Mouse (Mus musculus) heart, embryonic 16.5 days (tissue): ENCODE data around the gene Idh3a. TPM values are rescaled to one million over a fixed set of nuclear protein-coding genes. Genes with fewer than 3 reads are reported as not detected.

Source experiments
- ATAC-seq: fragments of 200-750 bp; cut with Nextera tagmentation; replicated peaks from 2 replicates; pipeline ENCODE4 v1.8.0; 2017; ENCODE audit warnings: moderate number of reproducible peaks; ENCODE audit not compliant: insufficient read depth, low FRiP score; ENCODE audit errors: extremely low read depth
- H3K27ac ChIP-seq: fragments of 300-500 bp; sonication (generic); 2 replicates; pipeline ENCODE4 v1.5.1; 2014; ENCODE audit warnings: mild to moderate bottlenecking, low read length, control low read depth, moderate library complexity
- H3K27me3 ChIP-seq: fragments of 300-500 bp; sonication (generic); 2 replicates; pipeline ENCODE4 v1.6.1; 2014; ENCODE audit warnings: low read length, mixed read lengths; ENCODE audit not compliant: control insufficient read depth, insufficient read depth
- H3K36me3 ChIP-seq: fragments of 300-500 bp; sonication (generic); 2 replicates; pipeline ENCODE4 v1.6.1; 2014; ENCODE audit not compliant: control insufficient read depth, insufficient read depth
- H3K4me1 ChIP-seq: fragments of 300-500 bp; sonication (generic); 2 replicates; pipeline ENCODE4 v1.6.1; 2014; ENCODE audit warnings: low read length, mixed read lengths; ENCODE audit not compliant: control insufficient read depth, insufficient read depth
- H3K4me2 ChIP-seq: fragments of 300-500 bp; sonication (generic); 2 replicates; pipeline ENCODE4 v1.6.1; 2014; ENCODE audit warnings: low read depth, mild to moderate bottlenecking, control low read depth, low read length
- H3K4me3 ChIP-seq: fragments of 300-500 bp; sonication (generic); 2 replicates; pipeline ENCODE4 v1.5.1; 2014; ENCODE audit warnings: mild to moderate bottlenecking, control low read depth, low read length
- H3K9ac ChIP-seq: fragments of 300-500 bp; sonication (generic); 2 replicates; pipeline ENCODE4 v1.6.1; 2014; ENCODE audit warnings: low read length, control low read depth
- H3K9me3 ChIP-seq: fragments of 300-500 bp; sonication (generic); replicated peaks from 2 replicates; pipeline ENCODE4 v1.6.1; 2016; ENCODE audit warnings: low read length; ENCODE audit not compliant: control insufficient read depth
- WGBS: fragments of 180-500 bp; shearing (Covaris S2); extraction: QIAGEN DNeasy Blood & Tissue Kit; methylation state at CpG from one replicate; pipeline ENCODE4 v1.1.7; 2014; 5-methylcytosine and 5-hydroxymethylcytosine counted together
- polyA plus RNA-seq: library from polyadenylated mRNA; unstranded; fragments of >200 nt; fragmentation: Nextera tagmentation; extraction: Ambion mirVana; gene quantifications from 2 replicates; pipeline ENCODE4 v1.2.1, GENCODE M21; 2015

Gene Idh3a
- polyA plus RNA-seq: 529 and 574 TPM in 2 replicates

DNA sequence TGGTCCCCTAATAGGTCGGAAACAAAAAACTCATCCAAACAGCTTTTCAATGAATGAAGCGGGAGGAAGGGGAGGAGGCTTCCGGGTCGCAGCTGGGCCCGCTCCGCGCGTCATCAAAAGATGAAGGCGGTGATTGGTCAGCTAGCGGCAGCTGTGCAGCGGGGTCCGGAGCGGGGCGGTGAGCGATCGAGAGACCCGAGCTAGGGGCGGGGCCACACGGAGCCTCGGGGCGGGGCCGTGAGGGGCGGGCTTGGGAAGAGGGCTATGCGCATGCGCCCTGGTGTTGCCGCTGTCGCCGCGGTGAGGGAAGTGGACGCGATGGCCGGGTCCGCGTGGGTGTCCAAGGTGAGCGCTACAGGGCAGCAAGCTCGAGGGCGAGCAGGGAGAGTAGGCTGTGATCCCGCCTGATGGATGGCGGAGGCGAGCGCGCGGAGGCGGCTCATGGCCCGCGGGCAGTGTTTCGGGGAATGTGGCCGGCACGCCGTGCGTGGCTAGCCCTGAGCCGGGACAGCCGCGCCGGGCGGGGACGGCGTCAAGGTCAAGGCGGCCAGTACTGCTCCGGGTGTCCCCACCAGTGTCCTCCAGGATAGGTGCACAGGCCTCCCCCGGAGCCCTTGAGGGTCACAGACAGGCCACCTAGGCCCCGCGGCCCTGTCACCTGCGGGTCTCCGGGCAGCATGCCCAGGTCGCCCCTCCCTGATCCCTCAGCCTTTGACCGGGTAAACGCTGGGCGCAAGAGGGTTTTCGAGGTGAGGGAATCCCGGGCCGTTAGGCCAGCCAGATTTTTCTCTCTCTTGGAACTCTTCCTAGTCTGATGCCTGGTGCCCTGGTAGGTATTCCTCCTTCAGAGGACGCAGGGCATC is at the start of gene Idh3a:
TSS of gene Idh3a (plus strand) at position 136 of the 863 bp plus-strand sequence.
- H3K9me3 ChIP-seq: no peaks in the 10 kb centered on the region
- peak; percentile 99 for ATAC-seq
- H3K4me1 ChIP-seq: peaks cover 10% of the 10 kb centered on the region
- peak within 1 kb of the TSS; percentile 73 for H3K4me2 ChIP-seq
- peak within 1 kb of the TSS; percentile 87 for H3K4me3 ChIP-seq
- under 1% methylated on average over 73 of the region's 73 CpGs for WGBS
- H3K36me3 ChIP-seq: peaks cover 14% of the 10 kb centered on the region
- peak within 1 kb of the TSS; percentile 91 for H3K9ac ChIP-seq
- peak within 1 kb of the TSS; percentile 83 for H3K27ac ChIP-seq
- H3K27me3 ChIP-seq: no peaks in the 10 kb centered on the region

DNA sequence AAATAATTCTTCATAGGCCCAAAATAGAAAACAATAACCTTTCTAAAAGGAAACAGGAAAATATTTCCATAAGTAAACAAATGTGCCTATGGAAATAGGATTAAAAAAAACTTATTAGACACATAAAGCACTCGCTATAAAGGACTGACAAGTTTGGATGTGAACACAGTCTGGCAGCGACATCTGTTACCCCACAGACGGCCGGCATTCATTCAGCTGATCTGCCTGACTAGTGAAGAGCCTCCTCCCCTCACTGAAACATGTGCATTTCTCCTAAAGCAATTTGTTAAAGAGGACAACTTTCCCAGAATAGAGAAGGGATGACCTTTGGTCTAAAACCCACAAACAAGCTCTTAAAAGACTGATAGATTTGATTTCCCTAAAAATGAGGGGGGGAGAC is 49.1 kb upstream of the Idh3a start:
- ATAC-seq: no peak
- H3K9ac ChIP-seq: no peak overlapping the region
- H3K4me2 ChIP-seq: no peak overlapping the region
- H3K4me3 ChIP-seq: no peak overlapping the region
- WGBS: 60% methylated on average over 4 of the region's 4 CpGs
- H3K4me1 ChIP-seq: no peaks in the 10 kb centered on the region
- no peaks in the 10 kb centered on the region for H3K9me3 ChIP-seq
- H3K36me3 ChIP-seq: no peaks in the 10 kb centered on the region
- no peaks in the 10 kb centered on the region for H3K27me3 ChIP-seq
- H3K27ac ChIP-seq: no peak overlapping the region

DNA sequence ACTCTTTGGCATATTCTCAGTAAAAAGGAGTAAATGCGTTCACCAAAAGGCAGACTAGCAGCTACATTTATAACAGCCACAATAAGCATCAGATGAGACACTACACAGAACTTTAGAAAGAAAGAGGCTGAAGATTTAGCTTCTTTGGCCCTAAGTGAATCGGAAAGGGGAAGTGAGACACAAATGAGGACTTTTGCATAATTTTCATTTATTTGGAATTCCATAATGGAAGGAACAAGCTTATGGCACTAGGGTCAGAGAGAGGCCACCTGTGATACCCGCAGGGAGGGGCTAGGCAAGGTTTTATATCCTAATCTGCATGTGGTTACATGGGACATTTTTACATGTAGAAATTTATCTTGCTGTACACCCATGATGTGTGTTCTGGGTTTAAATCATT is 48.7 kb upstream of the Idh3a start:
- H3K4me2 ChIP-seq: no peak overlapping the region
- no peak overlapping the region for H3K27ac ChIP-seq
- H3K27me3 ChIP-seq: no peaks in the 10 kb centered on the region
- no peak overlapping the region for H3K4me3 ChIP-seq
- no peak overlapping the region for H3K9ac ChIP-seq
- no peaks in the 10 kb centered on the region for H3K4me1 ChIP-seq
- no peaks in the 10 kb centered on the region for H3K9me3 ChIP-seq
- no peaks in the 10 kb centered on the region for H3K36me3 ChIP-seq
- no peak for ATAC-seq
- WGBS: 84% methylated on average over 3 of the region's 3 CpGs

DNA sequence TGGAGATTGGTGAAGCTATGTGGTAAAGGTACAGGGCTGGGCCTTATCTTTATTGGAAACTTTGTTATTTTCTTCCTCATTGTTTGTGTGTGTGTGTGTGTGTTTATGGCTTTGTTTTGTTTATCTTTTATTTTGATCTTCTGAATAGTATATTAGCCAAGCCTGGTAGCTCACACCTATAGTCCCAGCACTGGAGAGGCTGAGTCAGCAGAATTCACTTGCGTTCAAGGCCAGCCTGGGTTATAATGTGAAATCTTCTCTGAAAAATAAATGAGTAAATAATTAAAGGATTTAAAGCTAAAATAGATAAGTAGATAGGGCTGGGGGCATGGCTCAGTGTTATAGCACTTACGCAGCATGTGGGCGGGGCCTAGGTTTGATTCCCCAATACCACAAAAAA is 47.9 kb upstream of the Idh3a start:
- Histone ChIP-seq H3K27ac (no peak overlapping the region), H3K4me3 (no peak overlapping the region), H3K9me3 (no peaks in the 10 kb centered on the region), H3K4me2 (no peak overlapping the region), H3K9ac (no peak overlapping the region), H3K27me3 (no peaks in the 10 kb centered on the region), H3K36me3 (no peaks in the 10 kb centered on the region), H3K4me1 (no peaks in the 10 kb centered on the region)
- WGBS: 89% methylated on average over 3 of the region's 3 CpGs
- no peak for ATAC-seq

DNA sequence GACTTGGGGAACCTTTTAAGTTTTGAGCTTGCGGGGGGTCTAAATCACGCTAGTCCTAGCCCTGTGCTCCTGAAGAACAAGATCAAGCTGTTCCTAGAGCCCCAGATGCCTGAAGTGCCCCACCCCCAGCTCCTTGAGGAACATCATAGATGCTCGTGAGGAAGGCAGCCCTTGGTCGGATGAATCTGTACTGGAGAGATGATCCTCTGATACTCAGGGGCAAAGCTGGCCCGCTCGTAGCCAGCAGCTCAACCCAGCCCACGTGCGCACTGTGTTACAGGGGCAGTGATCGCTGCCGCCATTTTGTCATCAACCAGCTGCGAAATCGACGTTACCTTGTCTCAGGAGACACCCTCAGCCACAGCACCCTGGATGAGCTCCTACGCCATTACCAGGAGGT is 47.5 kb upstream of the Idh3a start, which contains the start of gene Sh2d7:
TSS of gene Sh2d7 (plus strand) at position 301 of the 400 bp plus-strand sequence.
- no peak within 1 kb of the TSS for H3K4me3 ChIP-seq
- no peaks in the 10 kb centered on the region for H3K36me3 ChIP-seq
- WGBS: 91% methylated on average over 14 of the region's 14 CpGs
- no peaks in the 10 kb centered on the region for H3K4me1 ChIP-seq
- H3K9ac ChIP-seq: no peak within 1 kb of the TSS
- no peaks in the 10 kb centered on the region for H3K27me3 ChIP-seq
- no peak within 1 kb of the TSS for H3K4me2 ChIP-seq
- H3K9me3 ChIP-seq: no peaks in the 10 kb centered on the region
- H3K27ac ChIP-seq: no peak within 1 kb of the TSS
- ATAC-seq: no peak

DNA sequence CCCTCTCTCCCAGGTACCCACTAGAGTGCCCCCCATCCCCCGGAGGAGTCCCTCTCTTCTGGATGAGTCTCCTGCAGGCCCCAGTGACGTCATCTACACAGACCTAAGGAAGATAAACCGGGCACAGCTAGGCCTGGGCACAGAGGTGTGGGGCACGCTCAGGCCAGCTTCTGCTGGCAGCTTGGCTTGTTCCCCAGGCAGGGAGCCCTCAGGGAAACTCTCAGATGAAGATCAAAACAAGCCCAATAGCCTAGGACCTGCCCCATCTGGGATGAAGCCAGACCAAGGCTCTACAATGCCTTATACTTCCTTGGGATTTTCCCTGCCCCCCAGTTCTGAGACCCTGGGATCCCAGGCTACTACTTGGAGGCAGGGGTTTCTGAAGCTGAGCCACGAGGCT is 45.3 kb upstream of the Idh3a start:
- Histone ChIP-seq H3K36me3 (no peaks in the 10 kb centered on the region), H3K4me1 (no peaks in the 10 kb centered on the region), H3K9me3 (no peaks in the 10 kb centered on the region), H3K4me3 (no peak overlapping the region), H3K4me2 (no peak overlapping the region), H3K9ac (no peak overlapping the region), H3K27ac (no peak overlapping the region), H3K27me3 (no peaks in the 10 kb centered on the region)
- no peak for ATAC-seq
- 62% methylated on average over 5 of the region's 5 CpGs for WGBS

DNA sequence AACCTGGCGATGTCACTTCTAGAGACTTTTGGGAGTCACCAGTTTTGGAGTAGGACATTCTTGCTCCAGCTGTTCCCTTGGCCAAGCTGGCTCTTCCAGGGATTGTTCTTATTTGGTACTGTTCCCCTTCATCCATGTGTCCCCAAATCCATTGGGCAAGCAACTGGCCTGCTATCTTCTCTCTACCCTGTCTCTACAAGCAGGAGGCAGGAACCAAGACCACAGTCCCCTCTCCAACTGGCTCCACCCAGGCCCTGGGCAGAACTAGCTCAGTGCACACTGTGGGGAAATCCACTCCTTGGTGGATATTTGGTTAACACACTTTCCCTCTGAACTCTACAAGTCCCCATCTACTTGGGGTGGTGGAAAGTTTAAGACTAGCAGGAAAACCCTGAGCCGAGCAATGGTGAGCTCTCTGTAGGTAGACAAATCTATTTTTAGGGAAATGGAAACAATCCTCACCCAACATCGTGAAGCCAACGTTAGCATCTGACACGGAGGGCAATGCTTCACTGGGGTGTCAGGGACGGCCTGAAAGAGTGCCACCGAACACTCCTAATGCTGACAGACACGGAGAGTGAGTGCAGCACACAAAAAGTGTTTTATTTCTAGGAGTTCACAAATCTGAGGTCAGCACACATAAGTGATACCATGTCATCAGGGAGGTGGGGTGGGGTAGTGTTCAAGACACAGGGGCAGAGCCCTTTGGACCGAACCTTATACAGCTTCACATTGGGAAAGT is 41.8 kb upstream of the Idh3a start:
- 64% methylated on average over 9 of the region's 9 CpGs for WGBS
- H3K4me1 ChIP-seq: no peaks in the 10 kb centered on the region
- ATAC-seq: no peak

DNA sequence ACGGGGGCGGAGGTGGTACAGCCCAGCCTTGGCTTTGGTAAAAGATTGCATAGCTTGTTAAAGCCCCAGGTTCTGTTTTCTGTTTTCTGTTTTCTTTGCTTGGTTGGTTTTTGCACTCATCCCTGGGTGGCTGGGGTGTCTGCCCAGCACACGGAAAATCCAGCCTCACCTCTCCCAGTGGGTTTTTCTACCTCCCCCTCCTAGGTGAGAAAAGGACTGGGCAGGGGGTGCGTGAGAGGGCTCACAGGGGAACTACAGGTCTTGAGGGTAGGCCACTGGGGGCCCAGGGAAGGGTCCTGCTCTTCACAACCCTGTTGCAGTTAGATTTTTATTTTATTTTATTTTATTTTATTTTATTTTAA is 41.2 kb upstream of the Idh3a start:
- no peak for ATAC-seq
- Histone ChIP-seq H3K27ac (no peak overlapping the region), H3K9me3 (no peaks in the 10 kb centered on the region), H3K36me3 (no peaks in the 10 kb centered on the region), H3K4me1 (no peaks in the 10 kb centered on the region), H3K4me3 (no peak overlapping the region), H3K27me3 (no peaks in the 10 kb centered on the region), H3K4me2 (no peak overlapping the region), H3K9ac (no peak overlapping the region)
- 89% methylated on average over 4 of the region's 4 CpGs for WGBS

More for the DNA sequence above, 41.8 kb upstream of the Idh3a start:
- H3K36me3 ChIP-seq: no peaks in the 10 kb centered on the region
- no peak overlapping the region for H3K4me2 ChIP-seq
- H3K9me3 ChIP-seq: no peaks in the 10 kb centered on the region
- no peaks in the 10 kb centered on the region for H3K27me3 ChIP-seq
- H3K4me3 ChIP-seq: no peak overlapping the region
- no peak overlapping the region for H3K27ac ChIP-seq
- H3K9ac ChIP-seq: no peak overlapping the region

DNA sequence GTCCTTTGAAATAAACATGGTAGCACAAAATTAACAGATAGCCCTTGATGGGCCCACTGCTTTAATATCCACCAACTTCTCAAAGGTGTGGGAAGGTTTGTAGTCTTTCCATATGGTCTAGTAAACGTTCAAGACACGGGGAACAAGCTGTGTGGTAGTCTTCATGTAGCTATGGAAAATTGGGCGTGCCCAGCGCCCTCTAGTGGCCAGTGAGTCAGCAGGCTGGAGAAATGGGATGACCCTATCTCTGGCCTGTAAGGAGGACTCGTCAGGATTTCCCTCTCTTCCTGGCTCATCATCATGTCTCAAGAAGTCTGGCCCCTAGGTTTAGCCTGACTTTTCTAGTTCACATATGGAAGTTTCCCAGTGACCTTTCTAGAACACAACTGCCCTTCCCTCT is 38.6 kb upstream of the Idh3a start:
- no peak for ATAC-seq
- Histone ChIP-seq H3K27ac (no peak overlapping the region), H3K4me3 (no peak overlapping the region), H3K4me2 (no peak overlapping the region), H3K9me3 (no peaks in the 10 kb centered on the region), H3K4me1 (no peaks in the 10 kb centered on the region), H3K9ac (no peak overlapping the region), H3K27me3 (no peaks in the 10 kb centered on the region), H3K36me3 (no peaks in the 10 kb centered on the region)
- 14% methylated on average over 5 of the region's 5 CpGs for WGBS
